Mouse (Mus musculus) stomach, postnatal 0 days (tissue): Measurements from ENCODE around the gene Usp29. TPM values are rescaled to one million over a fixed set of nuclear protein-coding genes. Genes with fewer than 3 reads are reported as not detected.
A peak's percentile ranks its signal among the peaks of the same experiment; 100 is the strongest.

ENCODE experiments used
- ATAC-seq: fragments of 200-750 bp; cut with Nextera tagmentation; 2 replicates; pipeline ENCODE4 v1.8.0; 2017; ENCODE audit not compliant: low FRiP score, low TSS enrichment
- DNase-seq: peaks from one replicate; pipeline ENCODE4 v3.0.0-alpha.2; 2016; ENCODE audit warnings: low spot score
- H3K27ac ChIP-seq: fragments of 300-500 bp; sonication (generic); replicated peaks from 2 replicates; pipeline ENCODE4 v1.5.1; 2014; ENCODE audit warnings: mild to moderate bottlenecking, control low read depth
- H3K27me3 ChIP-seq: fragments of 300-500 bp; sonication (generic); 2 replicates; pipeline ENCODE4 v1.6.1; 2014; ENCODE audit warnings: low read length; ENCODE audit not compliant: control insufficient read depth, insufficient read depth
- H3K36me3 ChIP-seq: fragments of 300-500 bp; sonication (generic); 2 replicates; pipeline ENCODE4 v1.6.1; 2014; ENCODE audit warnings: low read length, mixed read lengths; ENCODE audit not compliant: control insufficient read depth, insufficient read depth
- H3K4me1 ChIP-seq: fragments of 300-500 bp; sonication (generic); replicated peaks from 2 replicates; pipeline ENCODE4 v1.6.1; 2014; ENCODE audit warnings: antibody characterized with exemption; ENCODE audit not compliant: control insufficient read depth, insufficient read depth
- H3K4me2 ChIP-seq: fragments of 300-500 bp; sonication (generic); replicated peaks from 2 replicates; pipeline ENCODE4 v1.6.1; 2014; ENCODE audit warnings: low read depth, mild to moderate bottlenecking, control low read depth, moderate library complexity
- H3K4me3 ChIP-seq: fragments of 300-500 bp; sonication (generic); 2 replicates; pipeline ENCODE4 v1.5.1; 2014; ENCODE audit warnings: low read depth, low read length, control low read depth
- H3K9ac ChIP-seq: fragments of 300-500 bp; sonication (generic); 2 replicates; pipeline ENCODE4 v1.6.1; 2014; ENCODE audit warnings: mild to moderate bottlenecking, low read length, control low read depth, mixed read lengths
- H3K9me3 ChIP-seq: fragments of 300-500 bp; sonication (generic); 2 replicates; pipeline ENCODE4 v1.6.1; 2016; ENCODE audit warnings: low read length; ENCODE audit not compliant: control insufficient read depth
- CTCF ChIP-seq: IDR thresholded peaks from 2 replicates; pipeline ENCODE4 v1.5.1; 2016; ENCODE audit warnings: antibody characterized with exemption, low read depth, mild to moderate bottlenecking, moderate library complexity
- EP300 ChIP-seq: optimal IDR thresholded peaks from 2 replicates; pipeline ENCODE3; 2016; ENCODE audit warnings: antibody characterized with exemption
- WGBS: fragments of 180-500 bp; shearing (Covaris S2); extraction: QIAGEN DNeasy Blood & Tissue Kit; methylation state at CpG from one replicate; pipeline ENCODE4 v1.1.7; 2014; 5-methylcytosine and 5-hydroxymethylcytosine counted together
- polyA plus RNA-seq: library from polyadenylated mRNA; unstranded; fragments of >200 nt; fragmentation: Nextera tagmentation; extraction: Ambion mirVana; gene quantifications from 2 replicates; pipeline ENCODE4 v1.2.1, GENCODE M21; 2015

Gene Usp29
- polyA plus RNA-seq, 1 experiment from 2014 or later, result 1.0 TPM

DNA sequence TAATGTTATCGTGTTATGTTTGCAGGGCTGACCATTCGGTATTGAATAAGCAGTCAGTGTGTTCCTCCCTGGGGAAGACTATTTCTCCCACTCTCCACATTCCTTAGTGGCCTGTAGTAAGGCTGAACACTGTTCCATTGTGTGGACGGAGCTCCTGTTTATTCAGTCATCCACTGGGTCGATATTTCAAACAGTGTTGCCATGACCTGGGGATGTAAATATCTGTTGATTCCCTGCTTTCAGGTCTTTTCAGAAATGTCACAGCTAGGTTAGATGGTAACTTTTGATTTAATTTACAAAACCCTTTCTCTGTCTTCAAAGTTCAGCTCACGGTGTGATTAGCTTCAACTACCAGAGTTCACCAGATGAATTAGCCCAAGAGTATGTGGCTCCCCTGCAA, 104.6 kb downstream of the Usp29 start:
- H3K36me3 ChIP-seq, result no peaks in the 10 kb centered on the region
- no peak overlapping the region for H3K9ac ChIP-seq
- DNase-seq, result no peak
- no peak overlapping the region for H3K4me3 ChIP-seq
- ATAC-seq, result peak; percentile 57; the same call in 1 of the 2 replicates
- H3K27me3 ChIP-seq, result no peaks in the 10 kb centered on the region
- H3K27ac ChIP-seq, result no peak overlapping the region
- no peaks in the 10 kb centered on the region for H3K9me3 ChIP-seq
- WGBS, result 27% methylated on average over 5 of the region's 5 CpGs
- H3K4me1 ChIP-seq, result no peaks in the 10 kb centered on the region
- H3K4me2 ChIP-seq, result no peak overlapping the region
- TF ChIP-seq CTCF (no peak), EP300 (no peak)

DNA sequence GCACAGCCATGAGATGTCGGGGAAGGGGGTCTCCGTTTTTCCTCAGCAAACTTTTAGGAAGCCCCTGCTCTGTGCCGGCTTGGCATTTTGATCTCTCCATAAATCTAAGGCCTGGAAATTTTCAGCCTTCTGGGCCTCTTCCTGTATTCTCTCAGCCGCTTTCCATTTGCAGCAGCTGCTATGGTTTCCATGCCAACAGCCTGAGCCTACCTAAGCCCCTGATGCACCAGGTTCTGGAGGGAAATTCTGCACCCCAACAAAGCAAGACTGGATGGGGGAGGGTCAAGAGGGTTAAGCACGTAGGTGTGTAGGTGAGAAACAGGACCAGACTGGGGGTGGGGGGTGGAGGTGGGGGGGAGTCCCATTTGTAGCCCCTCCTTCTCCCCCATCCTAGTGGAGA, 105.0 kb downstream of the Usp29 start:
- H3K4me2 ChIP-seq, result no peak overlapping the region
- WGBS, result 9% methylated on average over 5 of the region's 5 CpGs
- H3K27ac ChIP-seq, result no peak overlapping the region
- H3K27me3 ChIP-seq, result no peaks in the 10 kb centered on the region
- no peak for ATAC-seq
- H3K9ac ChIP-seq, result no peak overlapping the region
- no peak overlapping the region for H3K4me3 ChIP-seq
- no peak for DNase-seq
- no peaks in the 10 kb centered on the region for H3K4me1 ChIP-seq
- H3K9me3 ChIP-seq, result no peaks in the 10 kb centered on the region
- H3K36me3 ChIP-seq, result no peaks in the 10 kb centered on the region
- no peak for TF ChIP-seq EP300
- no peak for TF ChIP-seq CTCF

DNA sequence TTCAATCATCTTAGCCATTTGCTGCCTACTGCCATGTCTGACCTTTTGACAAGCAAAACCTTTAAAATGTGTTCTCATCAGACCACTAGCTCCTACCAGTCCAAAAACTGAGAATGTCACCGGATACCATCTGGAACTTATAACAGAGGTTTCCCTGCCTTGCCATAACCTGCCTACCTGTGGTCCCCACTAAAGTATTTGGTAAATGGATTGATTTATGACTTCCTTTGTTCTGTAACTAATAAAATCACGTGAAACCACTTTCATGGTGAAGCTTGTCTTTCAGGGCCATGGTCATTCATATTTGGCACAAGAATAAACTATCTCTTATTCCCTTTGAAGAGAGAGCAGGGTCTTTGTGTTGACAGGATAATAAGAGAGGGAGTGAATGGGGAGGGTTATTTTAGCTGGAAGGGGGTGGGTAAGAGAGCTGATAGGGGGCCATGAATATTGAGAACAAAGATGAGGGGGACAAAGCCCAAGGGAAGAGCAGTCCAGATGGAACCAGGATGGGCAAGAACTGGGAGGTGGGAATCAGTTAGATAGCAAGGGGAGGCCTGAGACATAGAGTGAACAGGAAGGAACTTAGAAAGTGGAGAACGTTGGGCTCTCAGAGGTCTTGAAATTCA, 107.0 kb downstream of the Usp29 start:
- Histone ChIP-seq H3K9me3 (no peaks in the 10 kb centered on the region), H3K4me3 (no peak overlapping the region), H3K9ac (no peak overlapping the region), H3K4me1 (no peaks in the 10 kb centered on the region), H3K27me3 (no peaks in the 10 kb centered on the region), H3K36me3 (no peaks in the 10 kb centered on the region), H3K4me2 (no peak overlapping the region), H3K27ac (no peak overlapping the region)
- TF ChIP-seq CTCF (no peak), EP300 (no peak)
- ATAC-seq (no peak), DNase-seq (no peak)
- WGBS, result 58% methylated on average over 3 of the region's 3 CpGs

DNA sequence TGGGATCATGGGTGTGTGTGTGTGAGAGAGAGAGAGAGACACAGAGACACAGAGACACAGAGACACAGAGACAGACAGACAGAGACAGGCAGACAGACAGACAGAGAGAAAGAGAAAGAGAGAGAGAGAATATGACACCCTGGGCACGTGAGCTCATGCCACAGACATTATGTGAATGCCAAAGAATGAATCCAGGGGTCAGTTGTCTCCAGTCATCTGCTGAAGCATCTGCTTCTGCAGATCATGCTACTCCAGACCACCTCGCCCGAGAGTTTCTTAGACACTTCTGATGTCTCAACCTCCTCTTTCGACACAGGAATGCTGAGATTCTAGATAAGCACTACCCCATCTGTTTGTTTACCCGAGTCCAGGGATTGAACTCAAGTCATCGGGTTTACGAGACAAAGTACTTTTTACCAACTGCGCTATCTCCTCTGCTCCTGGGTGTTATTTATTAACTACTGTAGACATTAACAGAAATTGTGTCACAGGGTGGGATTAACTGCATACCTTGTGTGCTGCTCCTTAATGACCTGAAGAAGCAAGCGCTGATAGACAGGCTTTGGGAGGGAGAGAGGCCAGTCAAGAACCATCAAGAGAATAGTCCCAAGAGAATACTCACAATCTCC, 107.7 kb downstream of the Usp29 start:
- Histone ChIP-seq H3K4me3 (no peak overlapping the region), H3K9me3 (no peaks in the 10 kb centered on the region), H3K36me3 (no peaks in the 10 kb centered on the region), H3K4me1 (no peaks in the 10 kb centered on the region), H3K4me2 (no peak overlapping the region), H3K9ac (no peak overlapping the region), H3K27me3 (no peaks in the 10 kb centered on the region), H3K27ac (no peak overlapping the region)
- no peak for DNase-seq
- no peak for ATAC-seq
- TF ChIP-seq EP300, result no peak
- TF ChIP-seq CTCF, result no peak
- WGBS, result 38% methylated on average over 9 of the region's 9 CpGs

DNA sequence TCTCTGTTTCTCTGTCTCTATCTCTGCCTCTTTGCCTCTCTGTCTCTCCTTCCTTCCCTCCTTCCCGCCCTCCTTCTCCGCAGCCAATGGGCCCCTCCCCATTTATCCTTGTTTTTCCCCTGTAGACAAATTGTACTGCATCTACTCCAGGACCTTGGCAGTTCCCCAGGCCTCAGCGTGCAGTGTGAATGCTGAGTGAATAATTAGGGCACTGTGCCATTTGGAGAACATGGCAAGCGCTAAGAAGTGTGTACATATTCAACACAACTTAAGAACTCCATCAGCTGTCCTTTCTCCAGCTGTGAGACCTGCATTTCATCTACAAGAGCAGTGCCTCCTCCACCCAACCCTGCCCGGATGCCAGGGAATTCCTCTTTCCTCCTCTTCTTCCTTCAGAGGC, 110.5 kb downstream of the Usp29 start:
- no peaks in the 10 kb centered on the region for H3K36me3 ChIP-seq
- H3K4me1 ChIP-seq, result no peaks in the 10 kb centered on the region
- TF ChIP-seq CTCF, result no peak
- TF ChIP-seq EP300, result no peak
- no peak overlapping the region for H3K4me3 ChIP-seq
- H3K27me3 ChIP-seq, result no peaks in the 10 kb centered on the region
- ATAC-seq (peak; percentile 45; the same call in 1 of the 2 replicates), DNase-seq (peak; percentile 25)
- no peaks in the 10 kb centered on the region for H3K9me3 ChIP-seq
- H3K9ac ChIP-seq, result no peak overlapping the region
- H3K27ac ChIP-seq, result no peak overlapping the region
- WGBS, result 32% methylated on average over 5 of the region's 5 CpGs
- H3K4me2 ChIP-seq, result no peak overlapping the region

DNA sequence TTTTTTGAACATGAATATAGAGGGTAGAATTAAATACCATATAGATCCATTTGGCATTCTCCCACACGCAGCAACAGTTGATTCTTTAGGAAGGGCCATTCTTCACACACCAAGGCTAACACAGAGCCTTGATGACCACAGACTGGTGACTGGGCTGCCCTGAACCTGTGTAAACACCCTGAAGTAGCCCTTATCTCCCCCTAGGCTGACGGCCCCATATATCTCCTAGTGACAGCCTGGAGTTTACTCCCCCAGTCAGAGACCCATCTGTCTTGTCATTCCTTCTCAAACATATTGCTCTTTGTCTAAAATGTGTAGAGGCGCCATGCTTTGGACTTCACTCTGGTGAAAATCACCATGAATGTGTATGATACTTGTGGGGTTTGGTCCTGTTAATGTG, 119.1 kb downstream of the Usp29 start:
- no peak overlapping the region for H3K9ac ChIP-seq
- TF ChIP-seq EP300 (no peak), CTCF (no peak)
- no peaks in the 10 kb centered on the region for H3K9me3 ChIP-seq
- no peaks in the 10 kb centered on the region for H3K36me3 ChIP-seq
- DNase-seq (no peak), ATAC-seq (no peak)
- H3K27ac ChIP-seq, result no peak overlapping the region
- WGBS, result 44% methylated on average over 3 of the region's 3 CpGs
- no peak overlapping the region for H3K4me3 ChIP-seq
- no peaks in the 10 kb centered on the region for H3K4me1 ChIP-seq
- H3K27me3 ChIP-seq, result no peaks in the 10 kb centered on the region
- no peak overlapping the region for H3K4me2 ChIP-seq
